Mouse (Mus musculus): Measurements from ENCODE around the gene Arhgap10.

The Arhgap10 gene

GRCm38 (mm10) chr8:77484266-77484665, 33.5 kb downstream of the Arhgap10 start:
- DNase-seq: no peak

- no peak for DNase-seq
Observed at GRCm38 (mm10) chr8:77483676-77484075, 34.1 kb downstream of the Arhgap10 start.

- DNase-seq: no peak
Observed at GRCm38 (mm10) chr8:77481791-77482190, 36.0 kb downstream of the Arhgap10 start.

- DNase-seq: no peak
Observed at GRCm38 (mm10) chr8:77479995-77480394, 37.8 kb downstream of the Arhgap10 start.

GRCm38 (mm10) chr8:77478913-77479273, 38.9 kb downstream of the Arhgap10 start:
- no peak for DNase-seq

- DNase-seq: no peak
Observed at GRCm38 (mm10) chr8:77478155-77478912, 39.4 kb downstream of the Arhgap10 start.

- DNase-seq: no peak
Observed at GRCm38 (mm10) chr8:77477684-77478083, 40.1 kb downstream of the Arhgap10 start.

GRCm38 (mm10) chr8:77474614-77475013, 43.1 kb downstream of the Arhgap10 start:
- DNase-seq: no peak

- DNase-seq: no peak
Observed at GRCm38 (mm10) chr8:77473773-77474172, 44.0 kb downstream of the Arhgap10 start.

GRCm38 (mm10) chr8:77473373-77473772, 44.4 kb downstream of the Arhgap10 start:
- peak; percentile 28 for DNase-seq

GRCm38 (mm10) chr8:77461392-77461791, 56.4 kb downstream of the Arhgap10 start:
- DNase-seq: no peak

GRCm38 (mm10) chr8:77460363-77460762, 57.4 kb downstream of the Arhgap10 start:
- no peak for DNase-seq

- no peak for DNase-seq
Observed at GRCm38 (mm10) chr8:77459696-77460095, 58.1 kb downstream of the Arhgap10 start.

GRCm38 (mm10) chr8:77458575-77458974, 59.2 kb downstream of the Arhgap10 start:
- DNase-seq: no peak

GRCm38 (mm10) chr8:77456263-77456662, 61.5 kb downstream of the Arhgap10 start:
- DNase-seq: no peak

GRCm38 (mm10) chr8:77453836-77454235, 63.9 kb downstream of the Arhgap10 start:
- DNase-seq: no peak

GRCm38 (mm10) chr8:77451466-77452382, 66.0 kb downstream of the Arhgap10 start:
- DNase-seq: no peak

GRCm38 (mm10) chr8:77451052-77451451, 66.7 kb downstream of the Arhgap10 start:
- DNase-seq: no peak

- DNase-seq: no peak
Observed at GRCm38 (mm10) chr8:77446294-77446693, 71.5 kb downstream of the Arhgap10 start.

GRCm38 (mm10) chr8:77445642-77446041, 72.1 kb downstream of the Arhgap10 start:
- no peak for DNase-seq

GRCm38 (mm10) chr8:77444166-77444870, 73.4 kb downstream of the Arhgap10 start:
- DNase-seq: no peak

- DNase-seq: no peak
Observed at GRCm38 (mm10) chr8:77442452-77442851, 75.3 kb downstream of the Arhgap10 start.

GRCm38 (mm10) chr8:77440913-77441312, 76.8 kb downstream of the Arhgap10 start:
- no peak for DNase-seq
